ENCODE assay signal across 15 mouse cellular contexts in the genomic region with DNA sequence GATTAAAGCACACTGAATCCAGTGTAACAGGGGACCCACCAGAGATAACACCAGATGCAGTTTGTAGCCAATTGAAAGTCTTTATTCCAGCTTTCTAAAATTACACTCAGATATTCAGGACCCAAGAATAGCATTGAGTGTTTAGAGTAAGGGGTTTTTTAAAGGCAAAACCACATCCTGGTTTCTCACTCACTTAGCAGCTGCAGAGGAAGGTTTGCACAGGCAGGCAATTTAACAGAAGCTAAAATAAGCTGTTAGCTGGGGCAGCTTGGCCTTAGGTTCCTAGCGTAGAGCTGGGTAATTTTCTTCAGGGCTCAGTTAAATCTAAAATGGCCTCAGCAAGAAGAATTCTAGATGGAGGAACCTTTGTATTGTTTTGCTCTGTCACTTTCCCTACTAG. TPM values are rescaled to one million over a fixed set of nuclear protein-coding genes. Genes with fewer than 3 reads are reported as not detected.
A peak's percentile ranks its signal among the peaks of the same experiment; 100 is the strongest.
DNase-seq lines count a peak whose midpoint lies in the region; ATAC-seq and TF ChIP-seq lines count a peak whose summit lies in the region.
"Had no signal": no experiment of that assay in that cellular context is flagged by ENCODE, and none has a peak within 500 bp of the region (broad histone marks: within the 10 kb centered on the region; RNA-seq: fewer than 3 reads in every experiment).

No protein-coding gene starts in this region.

- no peak overlapping the region for H3K27ac ChIP-seq in forebrain, postnatal 0 days (ENCODE audit: low read depth, low read length)
- no peak overlapping the region for H3K27ac ChIP-seq in forebrain, embryonic 12.5 days
- H3K27ac ChIP-seq in MEL (ENCODE audit: control insufficient read depth, low read depth, low read length): no peak overlapping the region
- no peak overlapping the region for H3K27ac ChIP-seq in midbrain, embryonic 15.5 days
- H3K27ac ChIP-seq: hindbrain, embryonic 15.5 days; midbrain, embryonic 10.5 days; stomach, postnatal 0 days had no signal

- no peak for TF ChIP-seq EP300 in MEL (IDR thresholded peaks at IDR 0.05; ENCODE audit: low read depth in 1 of 2, low read length in 2 of 2)

- ATAC-seq in forebrain, postnatal 0 days: 0 out of 2 replicates have a peak, but pooled peaks have one; percentile 8
- no peak for ATAC-seq in forebrain, embryonic 12.5 days (ENCODE audit: low FRiP score)
- no peak for ATAC-seq in midbrain, embryonic 15.5 days (replicated peaks)

- no peak for TF ChIP-seq RAD21 in MEL (IDR thresholded peaks at IDR 0.05; ENCODE audit: low read depth, low read length)

- no peak overlapping the region for H3K9ac ChIP-seq in forebrain, postnatal 0 days
- H3K9ac ChIP-seq in forebrain, embryonic 12.5 days: no peak overlapping the region
- H3K9ac ChIP-seq in MEL (ENCODE audit: control insufficient read depth, low read depth, low read length, poor library complexity, severe bottlenecking): no peak overlapping the region
- H3K9ac ChIP-seq in midbrain, embryonic 15.5 days: no peak overlapping the region
- H3K9ac ChIP-seq: hindbrain, embryonic 15.5 days had no signal

- no peak overlapping the region for H3K4me3 ChIP-seq in forebrain, postnatal 0 days (ENCODE audit: low read depth, low read length)
- H3K4me3 ChIP-seq in forebrain, embryonic 12.5 days (replicated peaks): no peak overlapping the region
- H3K4me3 ChIP-seq in MEL (ENCODE audit: control insufficient read depth in 1 of 2, insufficient read depth in 1 of 2, low read depth in 2 of 2, low read length in 2 of 2): no peak overlapping the region
- no peak overlapping the region for H3K4me3 ChIP-seq in midbrain, embryonic 15.5 days
- H3K4me3 ChIP-seq: hindbrain, embryonic 15.5 days; midbrain, embryonic 10.5 days had no signal

- 85% methylated on average over 1 of the region's 1 CpGs for WGBS in forebrain, postnatal 0 days
- WGBS in forebrain, embryonic 12.5 days: 88% methylated on average over 1 of the region's 1 CpGs
- WGBS in midbrain, embryonic 15.5 days: 98% methylated on average over 1 of the region's 1 CpGs

- TF ChIP-seq POLR2A in MEL (IDR thresholded peaks at IDR 0.05; ENCODE audit: control insufficient read depth in 1 of 2, insufficient read depth in 1 of 2, low read depth in 1 of 2, low read length in 2 of 2, poor library complexity in 1 of 2): no peak

- no peak for TF ChIP-seq CTCF in forebrain, postnatal 0 days (IDR thresholded peaks at IDR 0.05; ENCODE audit: low read depth)
- no peak for TF ChIP-seq CTCF in MEL (IDR thresholded peaks at IDR 0.05 in 2 of 3, conservative IDR thresholded peaks at IDR 0.05 in 1 of 3; ENCODE audit: control insufficient read depth in 1 of 3, insufficient read depth in 1 of 3, low read depth in 2 of 3, low read length in 3 of 3, poor library complexity in 1 of 3, severe bottlenecking in 1 of 3)

- no peaks in the 10 kb centered on the region for H3K4me1 ChIP-seq in forebrain, postnatal 0 days (ENCODE audit: insufficient read depth)
- no peaks in the 10 kb centered on the region for H3K4me1 ChIP-seq in forebrain, embryonic 12.5 days
- peaks cover 4 to 16% of the 10 kb centered on the region in 2 experiments; a peak in 3 of 4 replicates for H3K4me1 ChIP-seq in MEL (ENCODE audit: control insufficient read depth in 1 of 2, insufficient read depth in 2 of 2, low read length in 2 of 2)
- no peaks in the 10 kb centered on the region for H3K4me1 ChIP-seq in midbrain, embryonic 15.5 days

- H3K4me2 ChIP-seq in forebrain, postnatal 0 days (ENCODE audit: low read depth): no peak overlapping the region
- H3K4me2 ChIP-seq in forebrain, embryonic 12.5 days: no peak overlapping the region
- no peak overlapping the region for H3K4me2 ChIP-seq in midbrain, embryonic 15.5 days
- H3K4me2 ChIP-seq: hindbrain, embryonic 15.5 days; liver, embryonic 11.5 days had no signal

- H3K36me3 ChIP-seq in forebrain, postnatal 0 days (ENCODE audit: insufficient read depth): no peaks in the 10 kb centered on the region
- no peaks in the 10 kb centered on the region for H3K36me3 ChIP-seq in forebrain, embryonic 12.5 days (replicated peaks)
- H3K36me3 ChIP-seq in MEL (ENCODE audit: control insufficient read depth in 1 of 2, insufficient read depth in 2 of 2, low read length in 2 of 2): peaks cover 0 to 5% of the 10 kb centered on the region in 2 experiments; a peak in 2 of 4 replicates
- no peaks in the 10 kb centered on the region for H3K36me3 ChIP-seq in midbrain, embryonic 15.5 days (replicated peaks)
- H3K36me3 ChIP-seq: hindbrain, embryonic 15.5 days; midbrain, embryonic 10.5 days had no signal

- no peaks in the 10 kb centered on the region for H3K27me3 ChIP-seq in forebrain, postnatal 0 days (ENCODE audit: insufficient read depth, low read length)
- H3K27me3 ChIP-seq in forebrain, embryonic 12.5 days: no peaks in the 10 kb centered on the region
- H3K27me3 ChIP-seq in MEL (ENCODE audit: control insufficient read depth in 1 of 2, insufficient read depth in 2 of 2, low read length in 2 of 2): no peaks in the 10 kb centered on the region
- no peaks in the 10 kb centered on the region for H3K27me3 ChIP-seq in midbrain, embryonic 15.5 days (replicated peaks)
- H3K27me3 ChIP-seq: hindbrain, embryonic 15.5 days had no signal

- H3K9me3 ChIP-seq in forebrain, postnatal 0 days (ENCODE audit: low read length): no peaks in the 10 kb centered on the region
- H3K9me3 ChIP-seq in forebrain, embryonic 12.5 days: no peaks in the 10 kb centered on the region
- no peaks in the 10 kb centered on the region for H3K9me3 ChIP-seq in MEL (replicated peaks; ENCODE audit: insufficient read depth, low read length)
- H3K9me3 ChIP-seq in midbrain, embryonic 15.5 days: no peaks in the 10 kb centered on the region
- H3K9me3 ChIP-seq: hindbrain, embryonic 15.5 days; midbrain, embryonic 10.5 days had no signal

- peaks cover 58% of the 10 kb centered on the region for H3K79me2 ChIP-seq in MEL (ENCODE audit: control insufficient read depth, insufficient read depth, low read length, poor library complexity)

- no peak for DNase-seq in forebrain, postnatal 0 days
- peak; percentile 55 for DNase-seq in layer of hippocampus, adult 9-11 months
- no peak for DNase-seq in layer of hippocampus, adult 9-10 months (ENCODE audit: low spot score)
- no peak for DNase-seq in MEL (ENCODE audit: low read depth, low spot score)
- DNase-seq in naive thymus-derived CD4-positive, alpha-beta T cell, adult 2 months (ENCODE audit: low read depth): peak; percentile 70
- no peak for DNase-seq in cerebellum, postnatal 10 days
- DNase-seq: cerebellum, adult 11-12 months; kidney, adult 8-10 months; right cerebral cortex, postnatal 25 days had no signal

TF ChIP-seq in MEL, 35 proteins besides CTCF, POLR2A, EP300 and RAD21:
- TF ChIP-seq ZC3H11A (IDR thresholded peaks at IDR 0.05; ENCODE audit: low read depth, low read length) (no peak), MAX (IDR thresholded peaks at IDR 0.05; ENCODE audit: low read length) (no peak), MEF2A (IDR thresholded peaks at IDR 0.05; ENCODE audit: extremely low read depth, insufficient replicate concordance, low read depth, low read length, poor library complexity, severe bottlenecking) (0 out of 2 replicates have a peak, but pooled peaks have one; percentile 42)
TF ChIP-seq in MEL: peak in this region for 1.

RNA-seq across cellular contexts. Expression of a gene that starts 13.6 kb away (rescaled TPM):
- 80.2 and 80.4 TPM in 2 replicates for total RNA-seq in forebrain, postnatal 0 days (2014; rRNA removed)
- 30.1 and 37.1 TPM in 2 replicates for polyA plus RNA-seq in forebrain, postnatal 0 days (2015; fragmentation: Nextera tagmentation; extraction: Ambion mirVana)
- polyA plus RNA-seq in forebrain, embryonic 12.5 days (2016; fragmentation: Nextera tagmentation; extraction: Ambion mirVana): 43.2 and 45.8 TPM in 2 replicates
- total RNA-seq in MEL (2012; rRNA removed): 29.5 and 31.8 TPM in 2 replicates
- 100 to 1,000 TPM in 1 of 2 experiments, 10 to 100 TPM in 1; 39.5 to 135 TPM for polyA plus RNA-seq in MEL (2012; ENCODE audit: insufficient read depth in 1 of 2, insufficient read length in 2 of 2, low read depth in 1 of 2, low replicate concordance in 2 of 2, missing spikeins in 1 of 2)
- polyA plus RNA-seq in midbrain, embryonic 15.5 days (2015; fragmentation: Nextera tagmentation; extraction: Ambion mirVana): 49.6 and 52.8 TPM in 2 replicates

Comparison
In these comparisons a context has a peak if more than half of its experiments do, and no peak if none do; other contexts are left out.
1. DNase-seq: peak in layer of hippocampus, adult 9-11 months (single experiment) and naive thymus-derived CD4-positive, alpha-beta T cell, adult 2 months (single experiment); none in forebrain, postnatal 0 days (single experiment), layer of hippocampus, adult 9-10 months (single experiment), MEL (single experiment) and cerebellum, postnatal 10 days (0 of 2).